Mouse (Mus musculus): ENCODE results near the gene Bicral.
A peak's percentile ranks its signal among the peaks of the same experiment; 100 is the strongest.
"Not testable (repeated sequence)": the region's sequence is repeated elsewhere in the genome, so short reads cannot be mapped to it uniquely, and the experiment has no call there.

Gene Bicral

GRCm38 (mm10) chr17:46799680-46800079 is 58.6 kb downstream of the Bicral start:
- DNase-seq (ENCODE audit: low read depth, low spot score) = no peak

DNA sequence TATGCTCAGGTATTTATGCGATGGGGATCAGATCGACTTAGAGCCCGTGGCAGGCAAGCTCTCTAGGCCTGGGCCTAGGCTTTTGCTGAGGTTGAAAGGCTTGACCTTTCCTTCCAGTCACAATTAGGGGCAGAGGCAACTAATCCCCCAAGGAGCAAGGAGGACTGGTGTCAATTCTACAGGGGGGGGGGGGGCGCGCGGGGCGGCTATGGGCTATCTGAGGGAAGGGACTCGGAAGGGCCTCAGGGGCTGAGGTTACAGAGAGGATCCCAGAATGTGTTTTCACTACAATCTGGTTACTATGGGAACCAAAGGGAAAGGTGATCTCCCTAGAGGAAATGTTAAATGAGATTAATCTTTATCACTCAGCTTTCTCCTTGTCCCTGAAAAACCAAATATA is 60.9 kb downstream of the Bicral start:
- DNase-seq (ENCODE audit: low read depth, low spot score) = no peak

DNA sequence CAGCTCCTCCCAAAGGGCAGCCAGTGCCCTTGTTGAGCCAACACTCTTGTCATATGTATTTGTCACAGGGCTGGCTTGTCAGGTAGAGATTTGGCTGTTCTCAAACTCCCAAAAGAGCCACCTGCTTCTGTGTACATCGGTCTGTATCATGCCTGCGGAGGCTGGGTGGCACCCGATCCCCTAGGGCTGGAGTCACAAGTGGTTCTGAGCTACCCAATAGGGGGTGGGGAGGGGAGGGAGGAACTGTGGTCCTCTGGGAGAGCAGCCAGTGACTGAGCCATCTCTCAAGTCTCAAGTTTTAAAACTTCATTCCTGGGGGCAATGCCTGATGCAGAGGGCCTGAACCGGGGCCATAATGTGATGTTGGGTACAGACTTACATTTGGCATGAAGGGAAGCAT is 61.5 kb downstream of the Bicral start:
- no peak for DNase-seq (ENCODE audit: low read depth, low spot score)

GRCm38 (mm10) chr17:46792963-46793362 is 65.3 kb downstream of the Bicral start:
- DNase-seq (ENCODE audit: low read depth, low spot score) = no peak

- not testable (repeated sequence) for DNase-seq (ENCODE audit: low read depth, low spot score)
Measured at GRCm38 (mm10) chr17:46787974-46788373, 70.3 kb downstream of the Bicral start.

GRCm38 (mm10) chr17:46786952-46787351 is 71.3 kb downstream of the Bicral start:
- no peak for DNase-seq (ENCODE audit: low read depth, low spot score)

- no peak for DNase-seq (ENCODE audit: low read depth, low spot score)
Measured at GRCm38 (mm10) chr17:46783222-46783565, 75.1 kb downstream of the Bicral start.

GRCm38 (mm10) chr17:46782341-46783221 is 75.7 kb downstream of the Bicral start, which contains the start of gene Rpl7l1:
Gene Rpl7l1 (minus strand): TSS chr17:46782672.
- DNase-seq (ENCODE audit: low read depth, low spot score) = peak; percentile 85

GRCm38 (mm10) chr17:46781876-46782275 is 76.4 kb downstream of the Bicral start:
- no peak for DNase-seq (ENCODE audit: low read depth, low spot score)

- DNase-seq (ENCODE audit: low read depth, low spot score) = no peak
Measured at GRCm38 (mm10) chr17:46776087-46776486, 82.2 kb downstream of the Bicral start.

DNA sequence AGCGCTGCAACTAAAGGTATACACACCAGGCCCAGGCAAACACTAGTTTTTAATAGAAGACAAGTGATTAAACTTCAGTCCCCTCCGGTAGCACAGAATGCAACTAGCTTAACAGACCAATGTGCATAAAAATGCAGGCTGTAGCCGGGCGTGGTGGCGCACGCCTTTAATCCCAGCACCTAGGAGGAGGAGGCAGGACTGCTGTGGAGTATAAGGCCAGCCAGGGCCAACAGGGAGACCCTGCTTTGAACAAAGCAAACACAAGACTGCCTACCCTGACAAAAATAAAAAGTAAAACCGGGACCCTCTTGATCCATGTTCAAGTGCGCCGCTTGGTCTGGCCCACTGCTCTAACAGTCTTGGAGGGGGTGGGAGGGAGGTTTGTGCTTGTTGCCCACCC is 83.2 kb downstream of the Bicral start:
- no peak for DNase-seq (ENCODE audit: low read depth, low spot score)

DNA sequence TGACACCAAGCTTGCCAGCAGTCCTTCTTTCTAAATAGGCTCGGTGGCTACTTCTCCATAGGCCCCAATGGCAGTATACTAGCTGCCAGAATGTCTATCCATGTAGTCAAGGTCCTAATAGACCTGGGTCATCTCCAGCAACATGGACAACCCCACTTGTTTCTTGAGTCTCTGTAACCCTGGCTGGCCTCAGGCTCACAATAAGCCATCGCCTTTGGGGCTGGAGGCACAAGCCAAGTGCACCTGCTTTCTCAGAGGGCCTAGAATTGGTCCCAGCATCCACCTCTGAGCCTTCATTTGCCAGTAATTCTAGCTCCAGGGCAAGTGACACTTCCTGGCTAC is 84.2 kb downstream of the Bicral start:
- no peak for DNase-seq (ENCODE audit: low read depth, low spot score)

GRCm38 (mm10) chr17:46773278-46774130 is 84.8 kb downstream of the Bicral start:
- DNase-seq (ENCODE audit: low read depth, low spot score) = no peak

GRCm38 (mm10) chr17:46772404-46773277 is 85.6 kb downstream of the Bicral start, which contains the start of gene 2310039H08Rik:
Gene 2310039H08Rik (plus strand): TSS chr17:46772635.
- DNase-seq (ENCODE audit: low read depth, low spot score) = peak; percentile 75

- DNase-seq (ENCODE audit: low read depth, low spot score) = no peak
Measured at GRCm38 (mm10) chr17:46772038-46772403, 86.3 kb downstream of the Bicral start.

GRCm38 (mm10) chr17:46771616-46772015 is 86.7 kb downstream of the Bicral start:
- no peak for DNase-seq (ENCODE audit: low read depth, low spot score)

DNA sequence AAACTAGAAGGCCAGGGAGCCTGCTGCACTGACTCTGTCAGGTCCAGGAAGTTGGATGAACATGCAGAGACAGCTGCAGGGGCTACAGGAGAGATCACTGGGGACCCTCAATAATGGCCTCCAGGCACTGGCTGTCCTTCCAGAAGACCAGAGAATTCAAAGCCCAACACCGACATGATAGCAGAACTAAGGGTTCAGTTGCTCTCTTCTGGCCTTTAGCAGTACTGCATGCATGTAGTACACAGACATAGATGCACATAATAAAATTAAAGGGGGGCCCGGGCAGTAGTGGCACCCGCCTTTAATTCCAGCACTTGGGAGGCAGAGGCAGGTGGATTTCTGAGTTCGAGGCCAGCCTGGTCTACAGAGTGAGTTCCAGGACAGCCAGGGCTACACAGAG is 87.3 kb downstream of the Bicral start:
- no peak for DNase-seq (ENCODE audit: low read depth, low spot score)

DNA sequence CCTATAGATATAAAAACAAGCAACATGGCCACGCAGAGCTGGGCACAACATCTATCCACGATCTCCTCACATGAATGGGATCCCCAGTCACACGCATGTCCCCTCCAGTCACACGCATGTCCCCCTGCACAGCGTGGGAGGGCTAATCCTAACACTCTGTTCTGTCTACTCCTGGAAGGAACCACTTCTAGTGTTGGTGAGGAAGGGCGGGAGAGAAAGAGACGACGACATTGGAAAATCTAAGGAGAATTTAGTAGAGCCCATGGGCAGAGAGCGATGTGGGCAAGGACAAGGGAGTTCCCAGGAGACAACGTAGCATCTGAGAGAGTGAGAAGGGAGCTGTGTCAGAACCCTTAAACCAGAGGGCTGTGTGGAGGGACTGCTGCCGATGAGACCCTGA is 87.7 kb downstream of the Bicral start:
- DNase-seq (ENCODE audit: low read depth, low spot score) = no peak

DNA sequence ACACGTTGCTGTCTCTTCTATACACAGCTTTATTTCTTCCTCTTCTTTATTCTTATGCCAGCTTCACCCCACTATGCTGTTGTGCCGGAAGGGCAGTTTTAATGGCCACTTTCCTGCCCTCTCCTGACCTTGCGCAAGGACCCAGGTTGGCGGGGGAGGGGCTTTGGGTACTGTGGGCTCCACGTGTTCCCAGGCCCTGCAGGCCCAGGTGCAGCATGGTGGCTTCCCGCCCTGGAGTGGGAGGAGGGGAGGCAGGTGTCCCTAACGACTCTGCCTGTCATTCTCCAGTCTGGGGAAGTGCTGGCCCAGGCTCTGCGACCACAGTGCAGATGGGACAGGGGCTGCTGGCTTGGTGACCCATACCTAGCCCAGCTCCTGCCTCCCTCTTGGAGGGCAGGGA is 90.4 kb downstream of the Bicral start:
- no peak for DNase-seq (ENCODE audit: low read depth, low spot score)

DNA sequence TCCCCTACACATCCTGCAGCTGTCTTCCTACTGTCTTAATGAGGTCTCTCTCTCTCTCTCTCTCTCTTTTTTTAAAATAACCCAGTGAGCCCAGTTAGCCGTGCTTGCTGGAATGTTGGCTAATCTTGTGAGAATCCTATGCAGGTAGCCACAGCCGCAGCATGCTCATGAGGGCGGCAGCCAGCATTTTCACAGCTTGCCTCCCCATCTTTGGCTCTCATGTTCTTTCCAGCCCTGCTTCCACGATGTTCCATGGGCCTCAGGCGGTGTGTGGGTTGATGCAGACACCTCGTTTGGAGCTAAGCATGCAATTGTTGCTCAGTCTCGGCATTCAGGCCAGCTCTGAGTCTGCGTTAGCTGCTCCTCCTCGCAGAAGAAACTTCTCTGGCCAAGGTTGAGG is 93.4 kb downstream of the Bicral start:
- DNase-seq (ENCODE audit: low read depth, low spot score) = not testable (repeated sequence)

DNA sequence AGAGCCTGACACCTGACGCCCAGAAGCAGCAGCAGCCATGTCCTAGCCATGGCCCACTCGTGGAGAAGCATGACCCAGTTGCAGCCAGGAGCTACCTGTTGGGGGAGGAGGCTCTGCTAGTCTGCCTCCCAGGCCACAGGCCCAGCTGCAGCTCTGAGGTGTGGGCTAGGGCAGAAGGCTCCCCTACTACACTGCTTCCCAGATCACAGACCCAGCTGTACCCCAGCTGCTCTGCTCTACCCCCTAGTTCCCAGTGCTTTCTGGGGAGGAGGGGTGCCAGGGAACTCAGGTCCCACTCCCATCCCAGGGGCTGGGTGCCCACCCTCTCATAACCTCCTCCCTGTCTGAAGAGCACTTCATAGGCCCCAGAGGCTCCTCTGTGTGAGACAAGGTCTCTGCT is 94.7 kb downstream of the Bicral start, which contains the start of gene Ptcra:
Ptcra (minus strand) TSS at position 169 of the 400 bp plus-strand sequence.
- DNase-seq (ENCODE audit: low read depth, low spot score) = no peak

DNA sequence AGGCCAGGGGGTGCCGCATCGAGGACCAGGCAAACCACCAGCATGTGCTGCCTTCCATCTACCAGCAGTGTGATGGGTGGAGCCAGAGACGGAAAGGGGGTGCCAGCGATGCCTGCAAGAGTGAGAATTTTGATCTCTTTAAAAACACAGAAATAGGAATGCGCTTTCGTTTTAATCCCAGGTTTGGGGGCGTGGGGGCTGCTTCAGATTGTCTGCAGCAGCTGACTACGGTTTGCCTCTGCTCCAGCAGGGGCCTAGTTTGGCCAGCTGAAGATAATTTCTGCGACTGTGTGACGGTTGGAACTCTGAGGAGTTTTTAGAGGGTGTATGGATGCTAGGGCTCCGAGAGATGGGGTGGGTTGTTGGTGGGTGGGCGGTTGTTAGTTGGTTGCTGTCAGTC is 99.5 kb downstream of the Bicral start:
- no peak for DNase-seq (ENCODE audit: low read depth, low spot score)

Measured in retina, adult 2 months (tissue).